Mouse (Mus musculus) granulocyte monocyte progenitor cell, adult 5-6 weeks (primary cell): ENCODE results near the gene Zfp473. TPM values are rescaled to one million over a fixed set of nuclear protein-coding genes. Genes with fewer than 3 reads are reported as not detected.
A peak's percentile ranks its signal among the peaks of the same experiment; 100 is the strongest.
"Not testable (repeated sequence)": the region's sequence is repeated elsewhere in the genome, so short reads cannot be mapped to it uniquely, and the experiment has no call there.

ENCODE experiments used
- ATAC-seq: replicated peaks from 2 replicates; pipeline ENCODE4 v1.8.0; 2016; ENCODE audit warnings: mild to moderate bottlenecking, moderate TSS enrichment, inconsistent platforms; ENCODE audit not compliant: poor library complexity, severe bottlenecking
- total RNA-seq, 2 experiments: library from RNA; stranded (forward) in 1 of 2; stranded (reverse) in 1 of 2; fragments of 200-712, 200-1000 nt in 1 of 2; fragments of >200 nt in 1 of 2; fragmentation: Nextera tagmentation in 1 of 2; gene quantifications; 2 replicates each; pipeline ENCODE4 v1.2.3; 2014 to 2017

Zfp473 gene
- total RNA-seq (2014; fragmentation: Nextera tagmentation) (1.6 and 6.2 TPM in 2 replicates), total RNA-seq (2017) (2.0 and 2.2 TPM in 2 replicates)

GRCm38 (mm10) chr7:44750950-44751349, at the start of gene Zfp473:
Gene Zfp473 (minus strand): TSS chr7:44751050.
- not testable (repeated sequence) for ATAC-seq

- no peak for ATAC-seq
These were observed 41.9 kb upstream of the Zfp473 start for GRCm38 (mm10) chr7:44792781-44793180.

DNA sequence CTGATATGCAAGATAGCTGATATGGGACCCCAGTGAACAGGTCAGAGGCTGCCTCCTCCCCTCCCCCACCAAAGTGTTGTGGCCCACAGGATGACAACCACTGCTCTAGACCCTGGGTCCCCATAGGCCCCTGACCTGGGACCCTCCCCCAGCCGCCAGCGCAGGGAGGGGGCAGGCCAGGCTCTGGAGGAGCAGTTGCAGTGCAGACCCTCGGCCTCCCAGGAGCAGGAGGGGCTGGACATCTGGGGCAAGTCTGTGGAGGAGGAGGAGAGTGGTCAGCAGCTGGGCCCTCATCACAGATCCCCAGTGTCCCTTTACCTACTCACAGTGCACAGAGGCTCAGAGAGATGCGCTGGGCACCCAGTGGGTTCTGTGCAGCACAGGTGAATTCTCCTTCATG, 39.2 kb upstream of the Zfp473 start:
- no peak for ATAC-seq

- ATAC-seq, result no peak
These were observed 38.7 kb upstream of the Zfp473 start for GRCm38 (mm10) chr7:44789531-44789930.

GRCm38 (mm10) chr7:44780101-44780500, 29.3 kb upstream of the Zfp473 start:
- no peak for ATAC-seq

- ATAC-seq, result no peak
These were observed 26.1 kb upstream of the Zfp473 start for GRCm38 (mm10) chr7:44776849-44777498.

DNA sequence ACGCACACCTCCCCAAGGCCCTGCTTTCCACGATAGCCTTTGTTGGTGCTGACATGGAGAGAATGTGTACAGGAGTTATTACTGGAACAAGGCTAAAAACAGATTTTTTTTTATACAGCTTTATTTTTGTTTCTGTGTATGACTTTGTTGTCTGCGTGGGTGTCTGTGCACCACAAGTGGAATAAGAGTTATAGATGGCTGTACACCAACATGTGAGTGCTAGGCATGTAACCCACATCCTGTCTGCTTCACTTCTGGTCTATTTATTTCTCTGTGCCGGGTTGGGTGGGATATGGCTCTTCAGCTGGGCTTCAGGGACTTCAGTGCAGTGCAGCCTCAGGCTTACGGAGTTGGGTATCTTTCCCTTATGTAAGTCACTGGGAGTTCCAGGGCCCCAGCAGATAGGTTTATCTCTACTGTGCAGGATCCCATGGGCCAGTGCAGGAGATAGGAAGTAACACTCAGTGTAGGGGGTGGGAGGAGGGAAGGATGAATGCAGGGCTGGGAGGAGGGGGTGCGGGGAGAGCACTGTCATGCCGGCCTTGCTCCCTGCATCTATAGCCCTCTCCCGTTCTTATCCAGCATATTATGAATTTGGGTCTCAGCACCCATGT, 21.8 kb upstream of the Zfp473 start:
- ATAC-seq, result no peak

- peak; percentile 70 for ATAC-seq
These were observed 19.3 kb upstream of the Zfp473 start for GRCm38 (mm10) chr7:44770046-44770578.

DNA sequence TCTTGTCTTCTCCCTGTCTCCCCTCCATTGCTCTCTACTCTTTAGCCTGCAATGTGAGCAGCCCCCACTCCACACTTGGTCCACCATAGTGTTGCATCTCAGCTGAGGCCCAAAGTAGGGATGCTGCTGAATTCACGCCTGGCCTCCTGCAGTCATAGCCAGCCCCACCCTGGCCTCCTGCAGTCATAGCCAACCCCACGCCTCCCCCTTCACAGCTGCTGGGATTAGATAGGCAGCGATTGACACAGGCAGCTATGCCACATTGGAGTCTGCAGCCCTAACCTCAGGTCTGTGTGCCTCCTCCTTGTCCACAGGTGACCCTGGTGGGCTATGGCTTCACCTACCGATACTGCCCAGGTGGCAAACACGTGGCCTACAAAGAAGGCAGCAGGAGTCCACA, 17.3 kb upstream of the Zfp473 start:
- ATAC-seq, result no peak

DNA sequence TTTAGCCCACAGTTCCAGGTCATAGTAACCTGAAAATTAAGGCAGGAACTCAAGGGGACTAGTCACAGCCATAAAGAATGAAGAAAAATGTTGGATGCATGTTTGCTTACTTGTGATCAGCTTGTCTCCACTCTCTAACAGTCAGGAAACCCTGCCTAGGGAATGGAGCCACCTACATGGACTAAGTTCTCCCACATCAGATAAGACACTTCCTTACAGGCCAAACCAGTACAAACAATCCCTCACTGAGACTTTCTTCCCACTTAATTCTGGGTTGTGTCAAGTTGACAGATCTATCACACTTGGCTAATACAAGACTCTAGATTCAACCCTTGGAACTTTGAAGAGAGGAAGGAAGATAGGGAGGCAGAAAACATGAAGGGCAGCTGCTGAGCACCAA, 9.5 kb upstream of the Zfp473 start:
- no peak for ATAC-seq

DNA sequence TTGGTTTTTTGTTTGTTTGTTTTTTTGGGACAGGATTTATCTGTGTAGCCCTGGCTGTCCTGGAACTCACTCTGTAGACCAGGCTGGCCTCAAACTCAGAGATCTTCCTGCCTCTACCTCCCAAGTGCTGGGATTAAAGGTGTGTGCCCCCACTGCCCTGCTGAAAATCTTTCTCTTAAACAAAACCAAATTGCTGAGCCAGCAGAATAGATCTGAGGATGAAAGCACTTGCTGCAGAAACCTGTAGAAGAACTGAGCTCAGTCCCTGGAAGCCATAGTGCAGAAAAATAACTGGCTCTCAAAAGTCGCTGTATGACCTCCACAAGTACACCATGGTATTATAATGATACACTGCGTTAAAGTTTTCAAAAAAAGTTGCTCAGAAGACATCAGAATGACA, 6.3 kb upstream of the Zfp473 start:
- ATAC-seq, result no peak

DNA sequence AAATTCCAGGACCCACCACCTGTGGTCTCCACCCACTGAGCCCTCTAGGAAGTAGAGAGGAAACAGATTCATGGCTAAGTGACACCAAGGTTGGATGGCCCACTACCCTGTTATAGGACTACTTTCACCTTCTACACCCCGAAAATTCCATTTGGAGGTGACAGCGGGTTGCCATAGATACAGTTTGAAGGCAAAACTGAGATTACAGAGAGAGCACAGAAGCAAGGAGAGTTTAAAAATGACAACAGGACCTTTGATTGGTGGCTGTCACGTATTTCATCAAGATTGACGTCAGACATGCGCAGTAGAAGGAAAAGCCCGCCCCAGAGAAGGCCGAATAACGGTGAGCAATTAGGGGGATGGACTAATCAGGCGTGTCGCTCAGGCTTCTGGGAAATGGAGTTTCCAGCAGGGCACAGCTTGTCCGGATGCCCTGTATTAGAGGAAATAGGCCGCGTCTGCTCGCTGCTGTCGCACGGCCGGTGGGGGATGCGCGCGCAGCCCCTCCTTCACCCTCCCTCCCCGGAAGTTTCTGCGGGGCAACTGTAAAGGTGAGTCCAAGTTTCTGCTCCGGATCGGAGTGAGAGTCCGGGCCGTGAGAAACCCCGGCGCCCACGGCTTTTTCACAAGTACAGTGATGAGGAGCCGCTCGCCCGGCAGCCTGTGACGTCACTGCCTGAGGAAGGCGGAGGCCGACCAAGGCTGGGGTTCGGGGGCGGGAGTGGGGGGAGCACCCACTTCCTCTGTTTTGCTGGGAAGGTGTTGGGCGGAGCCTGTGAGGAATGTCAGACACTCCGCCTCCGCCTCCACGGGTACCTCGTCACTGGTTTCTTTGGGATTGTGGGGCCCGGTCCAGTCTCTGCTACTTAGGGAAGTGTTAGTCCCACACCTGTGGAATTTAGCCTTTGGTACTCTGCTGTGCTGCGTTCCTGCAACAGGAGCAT, 2.5 kb downstream of the Zfp473 start, which contains the start of gene Vrk3:
Vrk3 (plus strand) TSS at position 313 of the 944 bp plus-strand sequence.
- ATAC-seq, result peak; percentile 89

DNA sequence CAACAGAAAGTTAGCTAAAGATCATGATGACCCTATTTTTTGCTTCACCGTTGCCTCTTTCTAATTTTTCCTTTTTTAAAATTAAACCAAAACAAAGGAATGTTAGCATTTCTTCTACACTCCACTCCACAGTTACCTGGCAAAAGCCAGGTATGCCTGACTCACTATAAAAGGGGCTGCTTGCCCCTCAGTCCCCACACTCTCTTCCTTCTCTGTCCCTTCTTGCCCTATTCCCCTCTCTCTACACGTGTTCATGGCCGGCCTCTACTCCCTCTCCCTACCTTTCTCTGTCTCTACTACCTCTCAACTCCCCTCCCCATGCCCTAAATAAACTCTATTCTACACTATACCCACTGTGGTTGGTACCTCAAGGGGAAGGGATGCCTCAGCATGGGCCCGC, 3.7 kb downstream of the Zfp473 start:
- ATAC-seq, result no peak

DNA sequence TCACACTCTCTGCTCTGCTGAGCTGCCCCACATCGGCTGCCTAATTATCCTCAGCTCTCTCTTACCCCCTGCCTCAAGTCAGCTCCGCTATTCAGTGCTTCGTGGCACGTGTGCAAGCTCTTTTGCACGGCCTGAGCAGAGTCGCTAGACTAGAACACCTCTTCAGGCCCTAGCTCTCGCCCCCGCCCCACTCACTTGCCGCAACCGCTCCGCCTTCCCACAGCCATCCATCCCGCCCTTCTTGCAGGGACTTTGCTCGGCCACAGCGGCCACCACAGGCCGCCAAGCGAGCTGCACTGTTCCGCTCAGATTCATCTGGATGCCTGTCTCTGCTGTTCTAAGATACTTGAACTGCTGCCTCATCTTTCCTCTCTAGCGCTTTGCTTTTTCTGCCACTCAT, 5.8 kb downstream of the Zfp473 start:
- ATAC-seq, result peak; percentile 73

GRCm38 (mm10) chr7:44744270-44744669, 6.6 kb downstream of the Zfp473 start:
- ATAC-seq, result no peak

GRCm38 (mm10) chr7:44741361-44741760, 9.5 kb downstream of the Zfp473 start:
- no peak for ATAC-seq

GRCm38 (mm10) chr7:44733723-44734122, 17.1 kb downstream of the Zfp473 start:
- ATAC-seq, result no peak

GRCm38 (mm10) chr7:44728082-44728975, 22.5 kb downstream of the Zfp473 start:
- no peak for ATAC-seq

DNA sequence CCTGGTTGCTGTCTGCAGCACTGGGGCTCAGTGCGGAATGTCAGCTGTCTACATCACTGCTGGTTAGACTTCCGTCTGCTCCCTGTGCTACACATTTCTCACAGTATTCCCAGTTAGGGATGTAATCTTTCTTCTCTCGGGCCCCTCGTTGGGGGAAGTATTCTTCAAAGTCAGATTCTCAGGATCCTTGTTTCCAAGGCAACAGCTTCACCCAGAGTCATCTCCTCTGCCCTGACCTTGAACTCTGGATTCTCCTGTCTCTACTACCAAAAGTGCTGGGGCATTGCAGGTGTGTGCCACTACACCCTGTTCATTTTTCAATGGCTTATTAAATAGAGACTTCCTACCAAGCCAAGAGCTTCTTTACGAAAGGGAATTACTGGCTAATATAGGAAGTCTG, 23.7 kb downstream of the Zfp473 start:
- ATAC-seq, result no peak

DNA sequence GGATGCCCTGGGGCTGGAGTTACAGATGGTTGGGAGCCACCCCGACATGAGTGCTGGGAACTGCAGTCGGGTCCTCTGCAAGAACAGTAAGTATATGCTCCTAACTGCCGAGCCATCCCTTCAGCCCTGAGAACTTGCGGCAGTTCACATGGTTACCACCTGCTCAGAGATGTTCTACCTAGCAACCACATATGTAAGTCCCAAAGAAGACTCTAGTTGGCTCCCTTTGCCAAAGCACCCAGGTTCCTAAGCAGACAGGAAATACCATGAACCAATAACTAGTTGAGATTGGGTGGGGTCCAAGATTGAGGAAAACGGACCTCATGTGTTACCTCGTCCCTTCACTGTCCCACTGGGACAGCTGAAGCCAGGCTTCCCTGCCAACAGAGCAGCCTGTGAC, 24.5 kb downstream of the Zfp473 start:
- ATAC-seq, result no peak; the same call in 1 of the 2 replicates
